Mouse (Mus musculus): ENCODE data around the gene Peg10. TPM values are rescaled to one million over a fixed set of nuclear protein-coding genes. Genes with fewer than 3 reads are reported as not detected.

Gene Peg10
- polyA plus RNA-seq (2016; fragmentation: Nextera tagmentation; extraction: Ambion mirVana) = 8.5 and 12.5 TPM in 2 replicates

DNA sequence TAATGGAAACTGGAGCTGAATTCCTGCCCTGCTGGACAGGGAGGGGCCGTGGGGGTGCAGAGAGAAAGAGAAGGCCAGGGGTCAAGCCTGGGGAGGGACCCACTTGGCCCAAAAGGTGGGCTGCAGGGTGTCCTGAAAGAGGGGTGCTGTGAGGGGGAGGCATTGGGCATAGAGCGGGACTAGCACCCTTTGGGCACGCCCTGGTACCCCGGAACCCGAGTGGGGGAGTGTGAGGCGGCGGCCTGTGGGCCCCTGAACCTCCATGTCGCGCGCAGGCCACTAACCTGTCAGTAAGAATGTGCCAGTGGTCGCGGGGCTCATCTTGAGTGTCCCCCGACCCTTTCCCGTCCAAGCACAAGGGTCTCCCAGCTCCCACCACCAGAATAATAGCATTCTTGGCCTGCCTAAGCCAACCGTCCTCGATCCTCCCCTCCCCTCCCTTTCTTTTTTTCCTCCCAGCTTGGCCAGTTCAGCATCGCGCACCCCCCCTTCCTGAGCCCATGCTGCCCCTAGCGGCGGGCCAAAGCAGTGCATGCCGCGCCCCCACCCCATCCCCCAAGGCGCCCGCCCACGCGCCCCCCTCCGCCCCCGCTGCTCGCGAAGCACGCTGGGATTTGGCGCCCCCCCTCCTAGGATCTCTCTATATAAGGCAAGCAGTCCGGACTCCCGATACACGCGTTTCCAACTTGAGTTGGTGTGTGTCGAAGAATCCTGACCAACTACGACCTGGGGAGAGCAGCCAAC, at the start of gene Peg10, which contains the start of gene Sgce:
Gene Peg10, plus strand, starts transcription at position 611 of the 744 bp plus-strand sequence.
Gene Sgce, minus strand, starts transcription at position 512 of the 744 bp plus-strand sequence.
- Histone ChIP-seq H3K9me3 (replicated peaks) (peaks cover 28% of the 10 kb centered on the region), H3K9ac (peak within 1 kb of the TSS; percentile 79), H3K27ac (peak within 1 kb of the TSS; percentile 83), H3K4me3 (peak within 1 kb of the TSS; percentile 53), H3K27me3 (no peaks in the 10 kb centered on the region), H3K36me3 (no peaks in the 10 kb centered on the region), H3K4me1 (0 out of 2 replicates have a peak, but pooled peaks cover 3% of the 10 kb centered on the region), H3K4me2 (replicated peaks) (peak within 1 kb of the TSS; percentile 53)
- 47% methylated on average over 35 of the region's 38 CpGs for WGBS
- ATAC-seq (ENCODE audit: low FRiP score) = peak; percentile 76

DNA sequence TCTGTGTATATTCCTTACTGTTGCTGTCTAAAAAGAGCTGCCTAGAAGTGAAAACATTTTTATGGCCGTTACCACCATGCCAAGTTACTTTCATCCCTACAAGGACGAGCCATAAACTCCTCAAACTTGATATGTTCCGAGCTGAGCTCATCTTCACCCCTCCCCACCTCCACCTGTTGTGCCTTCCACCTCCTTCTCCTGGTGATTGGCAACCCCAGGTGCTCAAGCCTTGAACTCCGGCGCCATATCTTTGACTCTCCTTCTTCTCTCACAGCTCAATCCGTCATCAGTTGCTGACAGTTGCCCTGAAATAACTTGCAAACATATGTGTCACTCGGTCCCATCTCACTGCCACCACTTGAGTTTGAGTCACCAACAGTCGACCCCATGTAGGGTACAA, 45.5 kb upstream of the Peg10 start:
- no peak overlapping the region for H3K9ac ChIP-seq
- no peaks in the 10 kb centered on the region for H3K9me3 ChIP-seq (replicated peaks)
- WGBS = 87% methylated on average over 8 of the region's 8 CpGs
- no peaks in the 10 kb centered on the region for H3K4me1 ChIP-seq
- no peak for ATAC-seq (ENCODE audit: low FRiP score)
- H3K36me3 ChIP-seq = 0 out of 2 replicates have a peak, but pooled peaks cover 3% of the 10 kb centered on the region
- no peaks in the 10 kb centered on the region for H3K27me3 ChIP-seq
- no peak overlapping the region for H3K4me3 ChIP-seq
- H3K4me2 ChIP-seq (replicated peaks) = no peak overlapping the region
- no peak overlapping the region for H3K27ac ChIP-seq

DNA sequence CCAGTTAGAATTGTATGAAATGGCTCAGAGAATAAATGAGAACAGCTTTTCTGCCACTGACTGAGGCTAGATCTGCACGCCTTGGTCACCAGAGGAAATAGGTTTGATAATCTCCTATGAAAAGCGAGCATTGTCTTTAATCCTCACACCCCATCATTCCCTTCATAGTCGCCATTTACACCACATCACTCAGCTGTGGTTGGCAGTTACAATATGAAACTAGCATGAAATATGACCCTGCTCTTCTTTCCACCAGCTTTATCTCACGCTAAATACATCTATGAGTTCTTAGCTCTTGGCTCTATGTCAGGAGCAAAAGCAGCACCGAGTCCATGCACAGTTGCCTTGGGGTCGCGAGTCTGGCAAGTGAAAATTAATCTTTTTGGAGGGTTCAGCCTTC, 43.2 kb upstream of the Peg10 start:
- Histone ChIP-seq H3K27ac (no peak overlapping the region), H3K4me2 (replicated peaks) (no peak overlapping the region), H3K4me3 (no peak overlapping the region), H3K4me1 (no peaks in the 10 kb centered on the region), H3K36me3 (0 out of 2 replicates have a peak, but pooled peaks cover 6% of the 10 kb centered on the region), H3K27me3 (no peaks in the 10 kb centered on the region), H3K9me3 (replicated peaks) (no peaks in the 10 kb centered on the region), H3K9ac (no peak overlapping the region)
- 90% methylated on average over 7 of the region's 7 CpGs for WGBS
- no peak for ATAC-seq (ENCODE audit: low FRiP score)

DNA sequence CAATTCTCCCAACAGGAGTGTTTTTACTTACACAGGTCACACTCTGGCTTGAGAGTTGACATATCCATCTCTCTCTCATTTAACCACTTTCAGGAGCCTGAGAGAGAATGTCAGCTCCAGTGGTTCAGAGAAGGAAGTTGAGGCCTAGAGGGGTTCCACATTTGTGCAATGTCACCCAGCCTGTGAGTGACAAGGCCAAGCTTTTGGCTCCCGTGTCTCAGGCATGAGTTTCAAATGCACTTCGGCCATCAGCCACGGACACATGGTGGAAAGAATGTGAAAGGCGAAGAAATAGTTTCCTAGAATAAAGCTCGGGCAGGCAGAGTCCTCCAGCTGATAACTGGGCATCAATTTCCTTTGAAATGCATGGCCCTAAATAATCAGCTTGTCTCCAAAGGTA, 40.7 kb upstream of the Peg10 start:
- Histone ChIP-seq H3K4me1 (no peaks in the 10 kb centered on the region), H3K9ac (no peak overlapping the region)
- 81% methylated on average over 5 of the region's 5 CpGs for WGBS

DNA sequence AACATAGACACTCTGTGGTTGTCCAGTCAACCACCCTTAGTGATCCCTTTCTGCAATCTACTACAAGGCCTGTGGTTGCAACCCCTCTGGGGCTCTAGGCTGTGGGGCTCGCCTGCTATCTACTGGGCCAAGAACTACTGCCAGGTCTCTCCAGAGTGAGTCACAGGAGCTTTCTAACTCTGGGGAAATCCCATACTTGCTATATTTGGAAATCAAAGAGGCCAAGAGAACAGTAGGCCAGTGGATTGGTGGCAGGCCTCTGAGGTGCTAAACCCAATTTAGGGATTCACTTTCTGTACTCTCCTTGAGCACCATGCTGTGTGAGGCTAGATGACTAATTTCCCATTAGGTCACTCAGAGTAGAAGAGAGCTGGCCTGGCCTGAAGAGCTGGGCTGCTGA, 38.1 kb upstream of the Peg10 start:
- peaks cover 6% of the 10 kb centered on the region; the same call in 1 of the 2 replicates for H3K36me3 ChIP-seq
- no peaks in the 10 kb centered on the region for H3K4me1 ChIP-seq
- H3K27me3 ChIP-seq = no peaks in the 10 kb centered on the region
- WGBS = 88% methylated on average over 1 of the region's 1 CpGs
- H3K4me2 ChIP-seq (replicated peaks) = no peak overlapping the region
- ATAC-seq (ENCODE audit: low FRiP score) = no peak
- H3K9ac ChIP-seq = no peak overlapping the region
- H3K27ac ChIP-seq = no peak overlapping the region
- no peak overlapping the region for H3K4me3 ChIP-seq
- no peaks in the 10 kb centered on the region for H3K9me3 ChIP-seq (replicated peaks)

More for the DNA sequence above, 40.7 kb upstream of the Peg10 start:
- Histone ChIP-seq H3K27ac (no peak overlapping the region), H3K36me3 (peaks cover 6% of the 10 kb centered on the region; the same call in 1 of the 2 replicates), H3K27me3 (no peaks in the 10 kb centered on the region), H3K4me3 (no peak overlapping the region), H3K9me3 (replicated peaks) (no peaks in the 10 kb centered on the region), H3K4me2 (replicated peaks) (no peak overlapping the region)
- ATAC-seq (ENCODE audit: low FRiP score) = no peak

DNA sequence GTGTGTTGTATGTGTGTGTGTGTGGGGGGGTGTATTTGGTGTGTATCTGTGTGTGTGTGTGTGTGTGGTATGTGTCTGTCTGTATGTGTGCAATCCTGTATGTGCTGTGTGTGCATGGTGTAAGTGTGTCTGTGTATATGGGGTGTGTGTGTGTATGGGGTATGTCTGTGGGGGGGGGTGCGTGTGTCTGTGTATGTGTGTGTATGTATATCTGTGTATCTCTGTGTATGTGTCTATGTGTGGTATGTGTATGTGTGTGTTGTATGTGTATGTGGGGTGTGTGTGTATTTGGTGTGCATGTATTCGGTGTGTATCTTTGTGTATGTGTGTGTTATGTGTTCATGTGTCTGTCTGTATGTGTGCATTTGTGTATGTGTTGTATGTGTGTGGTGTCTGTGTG, 30.9 kb upstream of the Peg10 start:
- Histone ChIP-seq H3K27me3 (no peaks in the 10 kb centered on the region), H3K4me2 (replicated peaks) (no peak overlapping the region), H3K9me3 (replicated peaks) (no peaks in the 10 kb centered on the region), H3K36me3 (peaks cover 6% of the 10 kb centered on the region; the same call in 1 of the 2 replicates), H3K4me1 (no peaks in the 10 kb centered on the region), H3K27ac (no peak overlapping the region), H3K4me3 (no peak overlapping the region), H3K9ac (no peak overlapping the region)
- ATAC-seq (ENCODE audit: low FRiP score) = 0 out of 2 replicates have a peak, but pooled peaks have one; percentile 22
- WGBS = 98% methylated on average over 2 of the region's 2 CpGs

DNA sequence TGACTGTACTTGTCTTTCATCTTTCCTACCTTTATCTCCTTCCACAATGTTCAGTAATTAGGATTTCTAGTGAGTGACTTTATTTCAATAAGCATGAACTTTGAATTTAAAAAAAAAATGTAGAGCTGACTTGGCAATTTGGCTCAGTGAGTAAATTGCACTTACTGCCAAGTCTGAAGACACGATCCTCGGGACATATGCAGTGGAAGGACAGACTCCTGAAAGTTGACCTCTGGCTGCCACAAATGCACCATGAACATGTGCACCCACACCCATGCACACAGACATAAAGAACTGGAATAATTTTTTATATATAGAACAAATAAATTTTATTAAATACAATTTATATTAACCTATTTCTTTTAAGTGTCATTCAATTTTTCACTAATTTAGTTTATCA, 29.8 kb upstream of the Peg10 start:
- H3K9ac ChIP-seq = no peak overlapping the region
- H3K4me1 ChIP-seq = no peaks in the 10 kb centered on the region
- no peak overlapping the region for H3K4me2 ChIP-seq (replicated peaks)
- no peaks in the 10 kb centered on the region for H3K27me3 ChIP-seq
- ATAC-seq (ENCODE audit: low FRiP score) = no peak
- no peaks in the 10 kb centered on the region for H3K9me3 ChIP-seq (replicated peaks)
- no peak overlapping the region for H3K27ac ChIP-seq
- peaks cover 6% of the 10 kb centered on the region; the same call in 1 of the 2 replicates for H3K36me3 ChIP-seq
- 89% methylated on average over 2 of the region's 2 CpGs for WGBS
- no peak overlapping the region for H3K4me3 ChIP-seq

DNA sequence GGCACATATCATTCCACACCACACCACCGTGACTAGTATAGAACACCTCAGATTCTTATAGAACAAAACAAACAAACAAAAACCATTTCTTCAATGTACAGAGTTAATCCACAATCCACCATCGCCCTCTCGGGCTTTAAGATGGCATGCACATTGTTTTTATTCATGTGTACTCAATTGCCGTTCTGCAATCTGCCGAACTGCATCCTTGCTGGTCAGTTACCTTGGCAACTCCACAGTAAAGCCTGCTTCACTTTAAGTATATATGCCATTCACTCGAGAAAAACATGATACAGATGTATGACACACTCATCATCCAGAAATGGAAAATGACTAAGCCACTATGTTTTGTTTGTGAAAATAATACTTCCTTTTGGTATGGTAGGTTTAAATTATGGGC, 25.0 kb upstream of the Peg10 start:
- Histone ChIP-seq H3K27me3 (no peaks in the 10 kb centered on the region), H3K4me3 (no peak overlapping the region), H3K9me3 (replicated peaks) (no peaks in the 10 kb centered on the region), H3K4me2 (replicated peaks) (no peak overlapping the region), H3K27ac (no peak overlapping the region), H3K36me3 (no peaks in the 10 kb centered on the region), H3K4me1 (peaks cover 12% of the 10 kb centered on the region; the same call in 1 of the 2 replicates), H3K9ac (no peak overlapping the region)
- no peak for ATAC-seq (ENCODE audit: low FRiP score)
- 49% methylated on average over 6 of the region's 6 CpGs for WGBS

DNA sequence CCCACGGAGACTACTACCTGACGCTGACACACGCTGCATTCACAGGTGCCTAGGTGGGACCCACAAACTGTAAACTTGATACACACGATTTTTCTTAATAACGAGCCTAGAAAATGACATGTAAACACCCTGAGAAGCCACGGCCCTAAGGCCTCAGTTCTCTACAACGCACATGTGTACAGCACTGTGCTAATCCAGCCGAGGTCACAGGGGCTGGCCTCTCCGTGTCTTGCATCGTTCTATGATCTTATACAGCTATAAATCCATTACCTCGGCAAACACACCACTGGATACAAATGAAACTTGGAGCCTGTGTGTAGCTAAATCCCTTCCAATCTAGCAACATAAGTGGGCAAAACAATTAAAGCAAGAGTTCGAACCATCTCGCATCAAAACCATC, 24.4 kb upstream of the Peg10 start:
- Histone ChIP-seq H3K4me3 (no peak overlapping the region), H3K4me2 (replicated peaks) (no peak overlapping the region), H3K27me3 (no peaks in the 10 kb centered on the region), H3K9me3 (replicated peaks) (no peaks in the 10 kb centered on the region), H3K27ac (0 out of 2 replicates have a peak overlapping the region, but pooled peaks have one; percentile 14), H3K4me1 (peaks cover 12% of the 10 kb centered on the region; the same call in 1 of the 2 replicates), H3K36me3 (no peaks in the 10 kb centered on the region), H3K9ac (no peak overlapping the region)
- WGBS = 84% methylated on average over 13 of the region's 13 CpGs
- no peak for ATAC-seq (ENCODE audit: low FRiP score)

DNA sequence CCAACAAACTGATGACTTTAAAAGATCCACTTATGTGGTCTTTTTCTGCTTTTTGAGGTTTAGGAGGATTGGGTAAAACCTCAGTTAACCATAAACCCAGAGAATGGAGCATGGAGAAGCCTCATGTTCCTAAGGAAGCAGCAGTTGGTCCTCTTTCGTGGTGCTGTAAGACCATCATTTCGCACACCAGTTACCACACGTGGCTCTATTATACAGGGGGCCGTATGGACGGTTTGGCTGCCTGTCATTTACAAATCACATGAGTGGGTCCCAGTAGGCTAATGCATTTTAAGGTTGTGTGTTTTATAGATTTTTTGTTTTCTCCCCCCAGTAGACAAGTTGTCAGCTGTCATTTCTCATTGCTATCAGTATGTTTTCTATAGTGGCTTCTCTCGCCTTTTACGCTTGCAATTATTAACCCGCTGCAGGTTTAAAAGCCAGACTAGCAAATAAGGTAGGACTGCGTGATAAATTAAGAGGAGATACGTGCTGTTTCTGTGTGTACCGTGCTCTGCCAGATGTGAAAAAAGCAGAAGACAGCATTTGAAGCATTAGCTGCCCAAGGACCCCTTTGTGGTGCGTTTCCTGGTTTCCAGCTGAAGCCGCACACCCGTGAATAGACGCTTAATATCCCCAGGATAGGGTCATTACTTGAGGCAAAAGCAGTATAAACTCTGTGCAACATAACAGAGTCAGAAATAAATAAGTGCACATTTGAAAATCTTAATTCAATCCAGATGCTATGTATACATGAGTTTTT, 22.9 kb upstream of the Peg10 start:
- H3K4me2 ChIP-seq (replicated peaks) = peak overlapping the region; percentile 21
- H3K36me3 ChIP-seq = no peaks in the 10 kb centered on the region
- H3K9ac ChIP-seq = no peak overlapping the region
- WGBS = 40% methylated on average over 15 of the region's 15 CpGs
- no peaks in the 10 kb centered on the region for H3K27me3 ChIP-seq
- no peaks in the 10 kb centered on the region for H3K9me3 ChIP-seq (replicated peaks)
- H3K4me1 ChIP-seq = peaks cover 12% of the 10 kb centered on the region; the same call in 1 of the 2 replicates
- ATAC-seq (ENCODE audit: low FRiP score) = peak; percentile 79
- H3K4me3 ChIP-seq = no peak overlapping the region
- H3K27ac ChIP-seq = peak overlapping the region; percentile 53

DNA sequence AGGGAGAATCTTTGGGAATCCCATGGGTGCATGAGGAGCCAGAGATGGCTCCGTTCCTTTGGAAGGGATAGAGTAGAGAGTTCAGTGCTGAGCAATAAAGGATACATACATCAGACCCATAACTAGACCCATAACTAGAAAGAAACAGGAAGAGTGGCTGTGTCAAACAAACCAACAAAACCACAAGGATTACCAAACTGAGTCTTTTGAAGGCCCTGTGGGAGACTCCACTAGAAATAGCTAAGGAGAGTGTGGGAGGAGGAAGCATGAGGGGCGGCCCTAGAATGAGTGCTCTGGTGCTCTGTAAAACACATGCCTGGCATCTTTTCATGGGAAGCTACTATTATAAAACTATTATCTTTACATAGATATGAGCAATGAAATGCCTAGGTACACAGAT, 18.8 kb upstream of the Peg10 start:
- Histone ChIP-seq H3K9me3 (replicated peaks) (no peaks in the 10 kb centered on the region), H3K4me1 (peaks cover 12% of the 10 kb centered on the region; the same call in 1 of the 2 replicates), H3K27ac (no peak overlapping the region), H3K4me3 (no peak overlapping the region), H3K4me2 (replicated peaks) (no peak overlapping the region), H3K27me3 (no peaks in the 10 kb centered on the region), H3K36me3 (no peaks in the 10 kb centered on the region), H3K9ac (no peak overlapping the region)
- ATAC-seq (ENCODE audit: low FRiP score) = no peak
- WGBS = 90% methylated on average over 2 of the region's 2 CpGs

DNA sequence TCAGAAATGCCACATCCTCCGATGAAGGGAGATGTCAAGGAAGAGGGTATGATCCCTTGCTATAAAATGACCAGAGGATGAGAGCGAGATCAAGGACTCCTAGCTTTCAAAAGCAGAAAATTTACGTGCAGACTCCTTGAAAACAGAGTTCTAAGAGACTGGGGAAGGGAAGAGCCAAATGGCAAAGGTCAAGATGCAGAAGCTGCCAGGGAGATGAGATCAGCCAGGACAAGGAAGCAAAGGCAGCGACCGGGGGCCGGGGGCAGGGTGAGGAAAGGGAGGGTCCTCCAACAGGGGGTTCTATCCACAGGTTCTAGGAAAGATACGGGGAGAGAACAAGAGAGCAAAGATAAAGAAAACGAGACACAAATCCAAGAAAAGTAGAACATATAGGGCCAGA, 15.4 kb upstream of the Peg10 start:
- no peak overlapping the region for H3K4me3 ChIP-seq
- 61% methylated on average over 8 of the region's 8 CpGs for WGBS
- no peak for ATAC-seq (ENCODE audit: low FRiP score)

More for the DNA sequence above, 15.4 kb upstream of the Peg10 start:
- Histone ChIP-seq H3K36me3 (no peaks in the 10 kb centered on the region), H3K4me1 (no peaks in the 10 kb centered on the region), H3K27me3 (no peaks in the 10 kb centered on the region), H3K9me3 (replicated peaks) (no peaks in the 10 kb centered on the region), H3K4me2 (replicated peaks) (no peak overlapping the region), H3K9ac (no peak overlapping the region), H3K27ac (no peak overlapping the region)
